Comparison of ENCODE assay signal across 8 mouse cellular contexts in genomic region chr13:67723848-67724479, GRCm38 (mm10). TPM values are rescaled to one million over a fixed set of nuclear protein-coding genes. Genes with fewer than 3 reads are reported as not detected.
DNase-seq lines count a peak whose midpoint lies in the region; ATAC-seq and TF ChIP-seq lines count a peak whose summit lies in the region.

No protein-coding gene starts in this region.

- peak; percentile 78 for DNase-seq in cerebellum, adult 11 months
- DNase-seq in forebrain, embryonic 14.5 days (ENCODE audit: low spot score) = peak; percentile 96
- peak; percentile 79 to 90 for DNase-seq in heart, postnatal 14 days
- peak; percentile 94 for DNase-seq in layer of hippocampus, adult 11-12 months (ENCODE audit: low spot score)
- peak; percentile 92 to 93 for DNase-seq in lung, adult 18-20 months
- peak; percentile 87 for DNase-seq in testis, postnatal 14 days (ENCODE audit: low spot score)

- peak overlapping the region; percentile 89 for H3K4me3 ChIP-seq in ES-Bruce4 (ENCODE audit: low read depth, low read length)
- H3K4me3 ChIP-seq in forebrain, embryonic 14.5 days (ENCODE audit: low read depth, low read length) = peak overlapping the region; percentile 77
- H3K4me3 ChIP-seq in neural tube, embryonic 15.5 days (replicated peaks) = peak overlapping the region; percentile 88

- H3K4me1 ChIP-seq in ES-Bruce4 (ENCODE audit: control insufficient read depth, insufficient read depth, low read length) = no peaks in the 10 kb centered on the region
- peaks cover 3% of the 10 kb centered on the region for H3K4me1 ChIP-seq in forebrain, embryonic 14.5 days (ENCODE audit: control insufficient read depth, insufficient read depth, low read length)
- peaks cover 17% of the 10 kb centered on the region for H3K4me1 ChIP-seq in neural tube, embryonic 15.5 days

- H3K4me2 ChIP-seq in forebrain, embryonic 14.5 days (ENCODE audit: low read length) = peak overlapping the region; percentile 63
- H3K4me2 ChIP-seq in neural tube, embryonic 15.5 days = peak overlapping the region; percentile 86

- no peaks in the 10 kb centered on the region for H3K27me3 ChIP-seq in ES-Bruce4 (ENCODE audit: control insufficient read depth, insufficient read depth, low read length, poor library complexity, severe bottlenecking)
- H3K27me3 ChIP-seq in forebrain, embryonic 14.5 days (replicated peaks; ENCODE audit: control insufficient read depth, insufficient read depth, low read length) = no peaks in the 10 kb centered on the region
- no peaks in the 10 kb centered on the region for H3K27me3 ChIP-seq in neural tube, embryonic 15.5 days (replicated peaks)

- no peak for TF ChIP-seq EP300 in ES-Bruce4 (IDR thresholded peaks at IDR 0.05; ENCODE audit: insufficient read depth, low read depth, low read length)

- no peak for TF ChIP-seq CTCF in ES-Bruce4 (IDR thresholded peaks at IDR 0.05; ENCODE audit: low read depth, low read length)

- TF ChIP-seq POLR2A in ES-Bruce4 (IDR thresholded peaks at IDR 0.05; ENCODE audit: insufficient read depth, low read length) = peak; percentile 50

- no peaks in the 10 kb centered on the region for H3K9me3 ChIP-seq in ES-Bruce4 (replicated peaks; ENCODE audit: control insufficient read depth, insufficient read depth, low read length, poor library complexity, severe bottlenecking)
- H3K9me3 ChIP-seq in forebrain, embryonic 14.5 days (replicated peaks; ENCODE audit: control insufficient read depth, low read length) = no peaks in the 10 kb centered on the region
- no peaks in the 10 kb centered on the region for H3K9me3 ChIP-seq in neural tube, embryonic 15.5 days (replicated peaks)

- intact Hi-C loops in heart, postnatal 14 days (cut with DNase I) = loop anchor here (2.0 to 10.0 kb wide), 3 partner anchors 33 to 419 kb away; partner anchors contain the start of genes Zfp457 and Zfp85

- WGBS in forebrain, embryonic 14.5 days = under 1% methylated on average over 17 of the region's 17 CpGs
- whole genome bisulfite sequencing in neural tube, embryonic 15.5 days = under 1% methylated on average over 17 of the region's 17 CpGs

- no peaks in the 10 kb centered on the region for H3K36me3 ChIP-seq in ES-Bruce4 (ENCODE audit: control insufficient read depth, insufficient read depth, low read length, poor library complexity, severe bottlenecking)
- H3K36me3 ChIP-seq in forebrain, embryonic 14.5 days (ENCODE audit: control insufficient read depth, insufficient read depth, low read length) = no peaks in the 10 kb centered on the region
- H3K36me3 ChIP-seq in neural tube, embryonic 15.5 days = no peaks in the 10 kb centered on the region

- peak overlapping the region; percentile 51 for H3K9ac ChIP-seq in ES-Bruce4 (ENCODE audit: low read depth, poor library complexity, severe bottlenecking)
- H3K9ac ChIP-seq in forebrain, embryonic 14.5 days (ENCODE audit: low read length) = peak overlapping the region; percentile 82
- H3K9ac ChIP-seq in neural tube, embryonic 15.5 days (replicated peaks) = peak overlapping the region; percentile 85

- ATAC-seq in forebrain, embryonic 14.5 days = peak; percentile 94
- ATAC-seq in neural tube, embryonic 15.5 days (ENCODE audit: low FRiP score) = peak; percentile 95

- H3K27ac ChIP-seq in ES-Bruce4 (ENCODE audit: insufficient read depth, low read length) = 0 out of 2 replicates have a peak overlapping the region, but pooled peaks have one; percentile 9
- peak overlapping the region; percentile 58; the same call in 1 of the 2 replicates for H3K27ac ChIP-seq in forebrain, embryonic 14.5 days (ENCODE audit: low read depth, low read length)
- H3K27ac ChIP-seq in neural tube, embryonic 15.5 days (replicated peaks) = peak overlapping the region; percentile 80

RNA-seq across cellular contexts. Expression of gene Zfp65, which starts 5.0 kb away (rescaled TPM):
- polyA plus RNA-seq in ES-Bruce4 (2011; ENCODE audit: insufficient read depth, insufficient read length, low read depth, missing spikeins) = 12.1 and 12.6 TPM in 2 replicates
- polyA plus RNA-seq in forebrain, embryonic 14.5 days (2014; fragmentation: Nextera tagmentation; extraction: Ambion mirVana) = 4.4 and 5.6 TPM in 2 replicates
- 1 to 10 TPM; 6.0 to 6.8 TPM for total RNA-seq in heart, postnatal 14 days (2021)
- 8.2 and 8.5 TPM in 2 replicates for polyA plus RNA-seq in neural tube, embryonic 15.5 days (2015; fragmentation: Nextera tagmentation; extraction: Ambion mirVana)

RNA-seq across cellular contexts. Expression of gene Zfp85, which starts 31.1 kb away (rescaled TPM):
- 4.4 and 5.5 TPM in 2 replicates for polyA plus RNA-seq in ES-Bruce4 (2011; ENCODE audit: insufficient read depth, insufficient read length, low read depth, missing spikeins)
- 9.8 and 11.8 TPM in 2 replicates for polyA plus RNA-seq in forebrain, embryonic 14.5 days (2014; fragmentation: Nextera tagmentation; extraction: Ambion mirVana)
- total RNA-seq in heart, postnatal 14 days (2021) = 1 to 10 TPM; 1.8 to 3.1 TPM
- 6.5 and 8.1 TPM in 2 replicates for polyA plus RNA-seq in neural tube, embryonic 15.5 days (2015; fragmentation: Nextera tagmentation; extraction: Ambion mirVana)

RNA-seq across cellular contexts. Expression of gene Zfp738, which starts 37.1 kb away (rescaled TPM):
- 19.1 and 21.6 TPM in 2 replicates for polyA plus RNA-seq in ES-Bruce4 (2011; ENCODE audit: insufficient read depth, insufficient read length, low read depth, missing spikeins)
- 9.9 and 15.0 TPM in 2 replicates for polyA plus RNA-seq in forebrain, embryonic 14.5 days (2014; fragmentation: Nextera tagmentation; extraction: Ambion mirVana)
- total RNA-seq in heart, postnatal 14 days (2021) = 1 to 10 TPM; 6.4 to 7.1 TPM
- polyA plus RNA-seq in neural tube, embryonic 15.5 days (2015; fragmentation: Nextera tagmentation; extraction: Ambion mirVana) = 12.8 and 13.3 TPM in 2 replicates

RNA-seq across cellular contexts. Expression of gene Zfp493, which starts 55.5 kb away (rescaled TPM):
- 15.5 and 16.6 TPM in 2 replicates for polyA plus RNA-seq in ES-Bruce4 (2011; ENCODE audit: insufficient read depth, insufficient read length, low read depth, missing spikeins)
- 4.0 TPM in 2 replicates for polyA plus RNA-seq in forebrain, embryonic 14.5 days (2014; fragmentation: Nextera tagmentation; extraction: Ambion mirVana)
- total RNA-seq in heart, postnatal 14 days (2021) = 1 to 10 TPM in 1 of 2 experiments, under 1 TPM in 1; 0.90 to 1.1 TPM
- polyA plus RNA-seq in neural tube, embryonic 15.5 days (2015; fragmentation: Nextera tagmentation; extraction: Ambion mirVana) = 3.6 and 3.7 TPM in 2 replicates

Comparison
In these comparisons a context has a peak if more than half of its experiments do, and no peak if none do; other contexts are left out.
1. Peak in every context shown above with its lines: DNase-seq, ATAC-seq, H3K4me3 ChIP-seq and H3K27ac ChIP-seq.
2. H3K27ac ChIP-seq: peak in every context shown above with its lines; median percentile 80 in neural tube, embryonic 15.5 days; 58 in forebrain, embryonic 14.5 days; 9 in ES-Bruce4.